9 mouse cellular contexts compared by ENCODE assay signal in the genomic region with DNA sequence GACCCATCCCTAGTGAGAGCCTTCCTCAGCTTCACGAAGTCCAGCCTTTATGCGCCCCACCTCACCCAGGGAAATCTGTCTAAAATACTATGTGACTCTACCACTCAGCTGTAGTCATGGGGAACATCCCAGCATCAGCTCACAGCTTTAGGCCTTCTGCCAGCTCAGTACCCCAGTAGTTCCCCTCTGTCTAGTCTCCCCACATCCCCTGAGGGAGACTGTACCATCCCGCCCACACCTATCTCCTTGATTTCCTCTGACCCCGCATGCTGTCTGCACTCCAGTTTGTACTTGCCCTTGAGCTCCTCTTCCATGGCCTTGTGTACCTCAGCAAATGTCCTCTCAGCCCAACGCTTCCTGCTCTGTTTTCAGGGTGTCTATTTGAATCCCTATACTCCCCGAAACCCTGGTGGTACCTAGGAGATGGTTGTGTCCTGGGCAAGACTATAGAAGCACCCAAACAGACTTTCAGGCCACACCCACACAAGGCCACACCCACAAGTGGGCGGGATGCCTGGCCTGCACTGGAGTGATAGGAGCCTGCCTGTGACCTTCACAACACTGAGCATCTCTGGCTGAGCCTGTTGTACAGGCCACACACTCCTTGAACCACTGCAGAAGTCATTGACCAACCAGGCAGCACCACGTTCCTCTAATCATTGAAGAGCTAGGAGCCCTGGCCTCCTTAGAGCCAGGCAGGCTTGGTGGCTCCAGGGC. TPM values are rescaled to one million over a fixed set of nuclear protein-coding genes. Genes with fewer than 3 reads are reported as not detected.
DNase-seq lines count a peak whose midpoint lies in the region; ATAC-seq and TF ChIP-seq lines count a peak whose summit lies in the region.
"Had no signal": no experiment of that assay in that cellular context is flagged by ENCODE, and none has a peak within 500 bp of the region (broad histone marks: within the 10 kb centered on the region; RNA-seq: fewer than 3 reads in every experiment).

No protein-coding gene starts in this region.

- peak; percentile 84 for ATAC-seq in common myeloid progenitor, adult 5-6 weeks (replicated peaks; ENCODE audit: low read depth, poor library complexity, severe bottlenecking)
- peak; percentile 98 for ATAC-seq in liver, embryonic 16.5 days (ENCODE audit: low read depth)
- no peak for ATAC-seq in neural tube, embryonic 15.5 days (ENCODE audit: low FRiP score)

- peak overlapping the region; percentile 56 for H3K4me2 ChIP-seq in liver, embryonic 16.5 days (ENCODE audit: low read depth, low read length)
- H3K4me2 ChIP-seq in neural tube, embryonic 15.5 days: no peak overlapping the region
- H3K4me2 ChIP-seq: limb, embryonic 12.5 days had no signal

- H3K9ac ChIP-seq in liver, embryonic 16.5 days (ENCODE audit: low read depth, low read length): peak overlapping the region; percentile 56
- H3K9ac ChIP-seq in neural tube, embryonic 15.5 days (replicated peaks): no peak overlapping the region
- H3K9ac ChIP-seq: limb, embryonic 12.5 days had no signal

- WGBS in heart, embryonic 10.5 days: 53% methylated on average over 8 of the region's 8 CpGs
- WGBS in liver, embryonic 16.5 days (ENCODE audit: insufficient replicate concordance): 44% methylated on average over 8 of the region's 8 CpGs
- WGBS in neural tube, embryonic 15.5 days: 70% methylated on average over 8 of the region's 8 CpGs

- peaks cover 25% of the 10 kb centered on the region for H3K4me1 ChIP-seq in heart, embryonic 10.5 days
- peaks cover 44% of the 10 kb centered on the region for H3K4me1 ChIP-seq in E14TG2a.4 (replicated peaks; ENCODE audit: low read depth, low read length)
- peaks cover 26% of the 10 kb centered on the region for H3K4me1 ChIP-seq in liver, embryonic 16.5 days (ENCODE audit: control insufficient read depth, low read depth, low read length)
- H3K4me1 ChIP-seq in neural tube, embryonic 15.5 days: no peaks in the 10 kb centered on the region

- peak; percentile 96 for DNase-seq in heart, embryonic 10.5 days (ENCODE audit: low spot score)
- no peak for DNase-seq in heart, postnatal 36 days
- no peak for DNase-seq in gastrocnemius, postnatal 25 days
- DNase-seq in urinary bladder, adult 18-20 months (ENCODE audit: low spot score in 2 of 2): no peak

- peaks cover 3% of the 10 kb centered on the region; the same call in 1 of the 2 replicates for H3K27me3 ChIP-seq in heart, embryonic 10.5 days (ENCODE audit: insufficient read depth, poor library complexity, severe bottlenecking)
- H3K27me3 ChIP-seq in E14TG2a.4 (ENCODE audit: insufficient read depth, low read length): no peaks in the 10 kb centered on the region
- no peaks in the 10 kb centered on the region; the same call in none of the 2 replicates for H3K27me3 ChIP-seq in liver, embryonic 16.5 days (ENCODE audit: control insufficient read depth, insufficient read depth, low read depth, low read length)
- no peaks in the 10 kb centered on the region for H3K27me3 ChIP-seq in neural tube, embryonic 15.5 days (replicated peaks)
- H3K27me3 ChIP-seq: limb, embryonic 12.5 days had no signal

- H3K4me3 ChIP-seq in heart, embryonic 10.5 days: no peak overlapping the region
- H3K4me3 ChIP-seq in E14TG2a.4 (replicated peaks; ENCODE audit: low read length): peak overlapping the region; percentile 67
- H3K4me3 ChIP-seq in liver, embryonic 16.5 days (ENCODE audit: low read depth, low read length): peak overlapping the region; percentile 60
- H3K4me3 ChIP-seq in neural tube, embryonic 15.5 days (replicated peaks): no peak overlapping the region
- H3K4me3 ChIP-seq: limb, embryonic 12.5 days had no signal

- no peak for TF ChIP-seq CTCF in E14TG2a.4 (conservative IDR thresholded peaks at IDR 0.05; ENCODE audit: low read length)

- H3K36me3 ChIP-seq in heart, embryonic 10.5 days: no peaks in the 10 kb centered on the region
- H3K36me3 ChIP-seq in E14TG2a.4 (ENCODE audit: insufficient read depth, low read length): 0 out of 2 replicates have a peak, but pooled peaks cover 6% of the 10 kb centered on the region
- H3K36me3 ChIP-seq in liver, embryonic 16.5 days (ENCODE audit: control insufficient read depth, insufficient read depth): no peaks in the 10 kb centered on the region
- peaks cover 41% of the 10 kb centered on the region for H3K36me3 ChIP-seq in neural tube, embryonic 15.5 days

- H3K9me3 ChIP-seq in heart, embryonic 10.5 days: no peaks in the 10 kb centered on the region
- no peaks in the 10 kb centered on the region for H3K9me3 ChIP-seq in E14TG2a.4 (ENCODE audit: low read length)
- no peaks in the 10 kb centered on the region for H3K9me3 ChIP-seq in liver, embryonic 16.5 days (replicated peaks; ENCODE audit: control insufficient read depth, low read length)
- H3K9me3 ChIP-seq in neural tube, embryonic 15.5 days (replicated peaks): no peaks in the 10 kb centered on the region
- H3K9me3 ChIP-seq: limb, embryonic 12.5 days had no signal

- intact Hi-C loops in heart, postnatal 36 days (cut with DNase I): no loop called here

- H3K27ac ChIP-seq in heart, embryonic 10.5 days: peak overlapping the region; percentile 59
- peak overlapping the region; percentile 95 for H3K27ac ChIP-seq in liver, embryonic 16.5 days (ENCODE audit: low read length)
- H3K27ac ChIP-seq in neural tube, embryonic 15.5 days (replicated peaks): no peak overlapping the region
- H3K27ac ChIP-seq: limb, embryonic 12.5 days had no signal

RNA-seq across cellular contexts. Expression of a gene that starts 26.4 kb away (rescaled TPM):
- polyA plus RNA-seq in heart, embryonic 10.5 days (2016; fragmentation: Nextera tagmentation; extraction: Ambion mirVana): 5.4 and 12.1 TPM in 2 replicates
- 1 to 10 TPM; 2.1 to 2.5 TPM for total RNA-seq in heart, postnatal 36 days (2021)
- not detected in 2 replicates for total RNA-seq in common myeloid progenitor, adult 5-6 weeks (2017)
- 0.76 and 1.3 TPM in 2 replicates for polyA plus RNA-seq in liver, embryonic 16.5 days (2015; fragmentation: Nextera tagmentation; extraction: Ambion mirVana)
- 10 to 100 TPM; 52.0 to 64.1 TPM for total RNA-seq in gastrocnemius, postnatal 25 days (2021)
- 28.7 and 29.1 TPM in 2 replicates for polyA plus RNA-seq in neural tube, embryonic 15.5 days (2015; fragmentation: Nextera tagmentation; extraction: Ambion mirVana)

RNA-seq across cellular contexts. Expression of a gene that starts 30.4 kb away (rescaled TPM):
- polyA plus RNA-seq in heart, embryonic 10.5 days (2016; fragmentation: Nextera tagmentation; extraction: Ambion mirVana): not detected in 2 replicates
- total RNA-seq in heart, postnatal 36 days (2021): not detected
- not detected in 2 replicates for total RNA-seq in common myeloid progenitor, adult 5-6 weeks (2017)
- not detected in 2 replicates for polyA plus RNA-seq in liver, embryonic 16.5 days (2015; fragmentation: Nextera tagmentation; extraction: Ambion mirVana)
- not detected for total RNA-seq in gastrocnemius, postnatal 25 days (2021)
- not detected in 2 replicates for polyA plus RNA-seq in neural tube, embryonic 15.5 days (2015; fragmentation: Nextera tagmentation; extraction: Ambion mirVana)
- polyA plus RNA-seq: limb, embryonic 12.5 days had no signal

RNA-seq across cellular contexts. Expression of a gene that starts 55.8 kb away (rescaled TPM):
- 245 and 506 TPM in 2 replicates for polyA plus RNA-seq in heart, embryonic 10.5 days (2016; fragmentation: Nextera tagmentation; extraction: Ambion mirVana)
- 1,000 to 10,000 TPM; 6,013 to 6,518 TPM for total RNA-seq in heart, postnatal 36 days (2021)
- total RNA-seq in common myeloid progenitor, adult 5-6 weeks (2017): not detected in 2 replicates
- polyA plus RNA-seq in liver, embryonic 16.5 days (2015; fragmentation: Nextera tagmentation; extraction: Ambion mirVana): 3.0 and 5.4 TPM in 2 replicates
- 1,000 to 10,000 TPM in 1 of 2 experiments, 100 to 1,000 TPM in 1; 646 to 1,026 TPM for total RNA-seq in gastrocnemius, postnatal 25 days (2021)
- polyA plus RNA-seq in neural tube, embryonic 15.5 days (2015; fragmentation: Nextera tagmentation; extraction: Ambion mirVana): 226 and 288 TPM in 2 replicates

RNA-seq across cellular contexts. Expression of a gene that starts 55.9 kb away (rescaled TPM):
- 0.58 and 1.1 TPM in 2 replicates for polyA plus RNA-seq in heart, embryonic 10.5 days (2016; fragmentation: Nextera tagmentation; extraction: Ambion mirVana)
- total RNA-seq in heart, postnatal 36 days (2021): under 1 TPM; 0.57 to 0.89 TPM
- total RNA-seq in common myeloid progenitor, adult 5-6 weeks (2017): not detected in 2 replicates
- not detected in 2 replicates for polyA plus RNA-seq in liver, embryonic 16.5 days (2015; fragmentation: Nextera tagmentation; extraction: Ambion mirVana)
- not detected for total RNA-seq in gastrocnemius, postnatal 25 days (2021)
- polyA plus RNA-seq in neural tube, embryonic 15.5 days (2015; fragmentation: Nextera tagmentation; extraction: Ambion mirVana): 1.3 and 1.6 TPM in 2 replicates
- polyA plus RNA-seq: limb, embryonic 12.5 days had no signal

Comparison
In these comparisons a context has a peak if more than half of its experiments do, and no peak if none do; other contexts are left out.
1. H3K4me3 ChIP-seq: peak in E14TG2a.4 (single experiment) and liver, embryonic 16.5 days (single experiment); none in heart, embryonic 10.5 days (single experiment) and neural tube, embryonic 15.5 days (single experiment).
2. RNA of a gene that starts 26.4 kb away (total RNA-seq): 52.0 to 64.1 TPM in gastrocnemius, postnatal 25 days; 2.1 to 2.5 TPM in heart, postnatal 36 days and not detected in common myeloid progenitor, adult 5-6 weeks; every median in the first group is over 10 times any median in the second.
3. RNA of a gene that starts 55.8 kb away (total RNA-seq): 6,013 to 6,518 TPM in heart, postnatal 36 days and 646 to 1,026 TPM in gastrocnemius, postnatal 25 days; not detected in common myeloid progenitor, adult 5-6 weeks; every median in the first group is over 100 times any median in the second.